Mouse (Mus musculus) thymus, adult 2 months (tissue): ENCODE results near the gene Gm13696.

Source experiments
- CTCF ChIP-seq: fragments of 200-500 bp; IDR thresholded peaks from 2 replicates; pipeline ENCODE4 v1.5.1; 2012; ENCODE audit warnings: mild to moderate bottlenecking, control low read depth, low read length, moderate library complexity, borderline replicate concordance; ENCODE audit not compliant: control insufficient read depth, poor library complexity, insufficient read depth; ENCODE audit errors: extremely low read depth
- POLR2A ChIP-seq: fragments of 200-500 bp; IDR thresholded peaks from 2 replicates; pipeline ENCODE4 v1.6.1; 2012; ENCODE audit warnings: mild to moderate bottlenecking, low read length, control low read depth, moderate library complexity; ENCODE audit not compliant: control insufficient read depth, poor library complexity, insufficient read depth; ENCODE audit errors: extremely low read depth

GRCm38 (mm10) chr2:84022905-84023304, 50.0 kb downstream of the Gm13696 start:
- TF ChIP-seq CTCF: no peak
- TF ChIP-seq POLR2A: no peak
